Mouse (Mus musculus) Patski (cell line): Measurements from ENCODE around the gene Taf6. TPM values are rescaled to one million over a fixed set of nuclear protein-coding genes. Genes with fewer than 3 reads are reported as not detected.
"Not testable (repeated sequence)": the region's sequence is repeated elsewhere in the genome, so short reads cannot be mapped to it uniquely, and the experiment has no call there.

Experiments used
- ATAC-seq: fragments of 100-300 bp; one replicate; pipeline ENCODE4 v1.8.0; 2021
- CTCF ChIA-PET: fragments of 350-600 bp; sonication (Branson Sonifier 250); formaldehyde crosslinking; loops from one replicate; lab custom pipeline; 2022; ENCODE audit warnings: inconsistent platforms; lab: Charles Lee
- POLR2A ChIA-PET: fragments of 350-600 bp; sonication (Branson Sonifier 250); formaldehyde crosslinking; loops from one replicate; lab custom pipeline; 2022; ENCODE audit warnings: antibody characterized with exemption, inconsistent platforms; lab: Charles Lee
- DNase-seq: peaks from one replicate; pipeline ENCODE4 v3.0.0-alpha.2; 2011; ENCODE audit warnings: low read depth, low spot score
- H3K27me3 ChIP-seq: fragments of 371-371 bp; one replicate; pipeline ENCODE4 v1.5.1; 2021
- CTCF ChIP-seq: fragments of 100-300 bp; IDR thresholded peaks from one replicate; pipeline ENCODE4 v1.5.1; 2021
- in situ Hi-C: fragments of 300-500 bp; cut with MboI; formaldehyde crosslinking; loops from 3 replicates; pipeline ENCODE4 v1.11.1; 2018; ENCODE audit warnings: low pct_unique_long_range_greater_than_20kb, mixed read lengths
- polyA plus RNA-seq: library from polyadenylated mRNA; unstranded; gene quantifications from one replicate; pipeline ENCODE4 v1.2.3, GENCODE M21; 2021

The Taf6 gene
- polyA plus RNA-seq, 1 experiment from 2014 or later: 60.2 TPM

- DNase-seq (no peak), ATAC-seq (no peak)
- peaks cover 2% of the 10 kb centered on the region for H3K27me3 ChIP-seq
- no peak for TF ChIP-seq CTCF
- in situ Hi-C loops: loop anchor here (10.0 kb wide), 1 partner anchor 305 kb away; no protein-coding TSS in a partner anchor
- CTCF ChIA-PET: interaction anchor here (0.9 to 3.2 kb wide), 7 partner anchors 10 to 34 kb away, joined by 3 to 28 read pairs (median 6); no protein-coding TSS in a partner anchor
- POLR2A ChIA-PET: interaction anchor here (0.7 kb wide), 1 partner anchor 315 kb away, joined by 6 read pairs; no protein-coding TSS in a partner anchor
Observed at GRCm38 (mm10) chr5:138219864-138220263, 32.6 kb upstream of the Taf6 start.

GRCm38 (mm10) chr5:138216632-138217031 is 29.4 kb upstream of the Taf6 start:
- ATAC-seq, H3K27me3 ChIP-seq, in situ Hi-C loops, DNase-seq, POLR2A ChIA-PET: not testable (repeated sequence)
- CTCF ChIA-PET: interaction anchor here (0.8 kb wide), 1 partner anchor 11 kb away, joined by 3 read pairs; no protein-coding TSS in a partner anchor

GRCm38 (mm10) chr5:138207873-138208272 is 20.6 kb upstream of the Taf6 start:
- in situ Hi-C loops: loop anchor here (5.0 to 10.0 kb wide), 2 partner anchors 44 to 347 kb away; no protein-coding TSS in a partner anchor
- H3K27me3 ChIP-seq: no peaks in the 10 kb centered on the region
- DNase-seq (no peak), ATAC-seq (no peak)
- ChIA-PET CTCF (interaction anchor here (0.6 to 2.3 kb wide), 6 partner anchors 10 to 405 kb away, joined by 3 to 14 read pairs (median 4); partner anchors contain the start of gene Mblac1), POLR2A (interaction anchor here (0.6 kb wide), 1 partner anchor 228 kb away, joined by 3 read pairs; no protein-coding TSS in a partner anchor)
- no peak for TF ChIP-seq CTCF

GRCm38 (mm10) chr5:138207253-138207652 is 20.0 kb upstream of the Taf6 start:
- no peaks in the 10 kb centered on the region for H3K27me3 ChIP-seq

GRCm38 (mm10) chr5:138202086-138202485 is 14.8 kb upstream of the Taf6 start:
- no peak for DNase-seq
- ChIA-PET CTCF (interaction anchor here (1.0 to 2.9 kb wide), 3 partner anchors 17 to 50 kb away, joined by 3 to 10 read pairs (median 4); no protein-coding TSS in a partner anchor), POLR2A (no interaction called here)
- no peaks in the 10 kb centered on the region for H3K27me3 ChIP-seq
- in situ Hi-C loops: loop anchor here (10.0 kb wide), 1 partner anchor 353 kb away; no protein-coding TSS in a partner anchor
- ATAC-seq: no peak
- TF ChIP-seq CTCF: no peak

More at GRCm38 (mm10) chr5:138207253-138207652, 20.0 kb upstream of the Taf6 start:
- POLR2A ChIA-PET: no interaction called here
- TF ChIP-seq CTCF: no peak
- DNase-seq (no peak), ATAC-seq (peak; percentile 46)
- CTCF ChIA-PET: interaction anchor here (0.9 to 2.3 kb wide), 4 partner anchors 9 to 45 kb away, joined by 3 to 14 read pairs (median 8); partner anchors contain the start of gene Mblac1
- in situ Hi-C loops: loop anchor here (5.0 to 10.0 kb wide), 2 partner anchors 45 to 348 kb away; no protein-coding TSS in a partner anchor

- DNase-seq (no peak), ATAC-seq (no peak)
- in situ Hi-C loops: no loop called here
Observed at GRCm38 (mm10) chr5:138199576-138199975, 12.3 kb upstream of the Taf6 start.

GRCm38 (mm10) chr5:138195463-138195862 is 8.2 kb upstream of the Taf6 start:
- ChIA-PET CTCF (no interaction called here), POLR2A (no interaction called here)
- no peak for DNase-seq
- TF ChIP-seq CTCF: no peak
- in situ Hi-C loops: no loop called here
- no peaks in the 10 kb centered on the region for H3K27me3 ChIP-seq
- no peak for ATAC-seq

More at GRCm38 (mm10) chr5:138199576-138199975, 12.3 kb upstream of the Taf6 start:
- ChIA-PET POLR2A (no interaction called here), CTCF (interaction anchor here (0.9 to 1.6 kb wide), 3 partner anchors 20 to 27 kb away, joined by 3 to 6 read pairs (median 3); partner anchors contain the start of gene Nxpe5)
- no peaks in the 10 kb centered on the region for H3K27me3 ChIP-seq
- peak; percentile 72 for TF ChIP-seq CTCF

- no peak for DNase-seq
- in situ Hi-C loops: no loop called here
- POLR2A ChIA-PET: no interaction called here
Observed at GRCm38 (mm10) chr5:138194755-138195345, 7.6 kb upstream of the Taf6 start.

GRCm38 (mm10) chr5:138193771-138194727 is 6.8 kb upstream of the Taf6 start, which contains the start of gene Mblac1:
TSS of gene Mblac1 (plus strand) at chr5:138194314.
- CTCF ChIA-PET: interaction anchor here (1.0 to 1.5 kb wide), 4 partner anchors 12 to 109 kb away, joined by 3 to 4 read pairs (median 3); partner anchors contain the start of gene Zkscan1

More at GRCm38 (mm10) chr5:138194755-138195345, 7.6 kb upstream of the Taf6 start:
- no peaks in the 10 kb centered on the region for H3K27me3 ChIP-seq
- no peak for TF ChIP-seq CTCF
- ATAC-seq: no peak
- CTCF ChIA-PET: interaction anchor here (1.1 kb wide), 1 partner anchor 13 kb away, joined by 3 read pairs; no protein-coding TSS in a partner anchor

More at GRCm38 (mm10) chr5:138193771-138194727, 6.8 kb upstream of the Taf6 start, which contains the start of gene Mblac1:
- H3K27me3 ChIP-seq: no peaks in the 10 kb centered on the region
- no peak for TF ChIP-seq CTCF
- ATAC-seq: peak; percentile 72
- POLR2A ChIA-PET: no interaction called here
- peak; percentile 87 for DNase-seq
- in situ Hi-C loops: no loop called here
